Mouse (Mus musculus) kidney, adult 10 weeks (tissue): ENCODE data around the gene Col19a1. TPM values are rescaled to one million over a fixed set of nuclear protein-coding genes. Genes with fewer than 3 reads are reported as not detected.

Experiments used
- polyA plus RNA-seq: library from polyadenylated mRNA; stranded (reverse); fragments of 350-450 nt; fragmentation: Illumina TruSeq; extraction: RNeasy Lipid Tissue Mini Kit (QIAGEN cat#74804); gene quantifications from one replicate; pipeline ENCODE4 v1.2.3, GENCODE M21; 2014; ENCODE audit warnings: low read depth, low replicate concordance

The Col19a1 gene
- polyA plus RNA-seq = 0.28 TPM

DNA sequence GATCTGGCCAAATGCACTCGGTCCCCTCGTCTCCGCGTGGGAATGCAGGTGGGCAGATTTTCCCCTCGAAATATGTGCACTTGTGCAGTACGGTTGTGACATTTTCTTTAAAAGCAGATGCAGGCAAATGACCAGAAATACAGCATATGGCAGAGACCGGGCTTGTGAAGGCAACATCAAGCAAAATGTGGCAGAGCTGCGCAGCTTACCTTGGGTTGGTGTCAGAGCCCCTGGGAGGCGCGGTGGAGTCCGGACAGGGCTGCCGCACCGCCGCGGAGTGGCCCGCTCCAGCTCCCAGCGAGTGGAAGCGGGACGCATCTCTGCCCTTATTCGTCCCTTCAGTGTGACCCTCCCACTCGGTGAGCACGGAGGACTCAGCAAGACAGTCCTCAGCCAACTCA lies at the start of gene Col19a1:
Gene Col19a1 (minus strand): TSS at position 332 of the 401 bp plus-strand sequence.

Other genes starting within 250 kb of the Col19a1 start
- 108 TPM for gene Lmbrd1, start 91.2 kb upstream of the Col19a1 start, polyA plus RNA-seq